Mouse (Mus musculus) ES-E14 (cell line): Measurements from ENCODE around the gene Erc2.

Experiments used
- CHD2 ChIP-seq: IDR thresholded peaks from 2 replicates; pipeline ENCODE4 v1.6.1; 2014; ENCODE audit warnings: mild to moderate bottlenecking, low read depth, low read length, inconsistent platforms
- ZNF384 ChIP-seq: IDR thresholded peaks from 2 replicates; pipeline ENCODE4 v1.6.1; 2012; ENCODE audit warnings: low read depth, low read length, inconsistent platforms

DNA sequence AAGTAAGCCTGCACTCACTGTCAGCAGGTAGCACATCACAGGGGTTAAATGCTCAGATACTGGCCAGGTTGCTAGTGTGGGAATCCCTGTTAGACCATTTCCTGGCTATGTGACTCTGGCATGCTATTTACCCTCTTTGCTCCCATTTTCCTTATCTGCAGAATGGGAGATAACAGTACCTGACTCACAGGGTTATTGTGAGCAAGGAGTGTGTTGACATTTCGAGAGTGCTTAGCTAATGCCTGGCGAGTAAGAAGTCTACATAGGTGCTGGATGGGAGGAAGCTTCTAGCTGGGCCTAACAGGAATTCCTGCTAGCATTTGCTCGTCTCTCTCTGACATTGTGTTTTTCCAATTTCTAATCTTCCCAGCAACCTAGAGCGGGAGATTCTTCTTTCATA lies 737.3 kb downstream of the Erc2 start:
- TF ChIP-seq ZNF384 (no peak), CHD2 (no peak)
